Mouse (Mus musculus) NIH3T3 (cell line): ENCODE results near the gene Pde6h.
"Not testable (repeated sequence)": the region's sequence is repeated elsewhere in the genome, so short reads cannot be mapped to it uniquely, and the experiment has no call there.

ENCODE experiments used
- DNase-seq: peaks from one replicate; pipeline ENCODE4 v3.0.0-alpha.2; 2012; ENCODE audit warnings: low read depth

Gene Pde6h

GRCm38 (mm10) chr6:136923532-136923931 lies at the start of gene Pde6h:
TSS of gene Pde6h (plus strand) at chr6:136923832.
- no peak for DNase-seq

- peak; percentile 61 for DNase-seq
Observed at GRCm38 (mm10) chr6:136874599-136874998, 49.0 kb upstream of the Pde6h start.

- DNase-seq = peak; percentile 91
Observed at GRCm38 (mm10) chr6:136875670-136876069, 48.0 kb upstream of the Pde6h start, which contains the start of gene Mgp. TSS of gene Mgp (minus strand) at chr6:136875823.

GRCm38 (mm10) chr6:136881678-136882077 lies 42.0 kb upstream of the Pde6h start:
- no peak for DNase-seq

GRCm38 (mm10) chr6:136883431-136883915 lies 40.2 kb upstream of the Pde6h start:
- no peak for DNase-seq

GRCm38 (mm10) chr6:136883961-136884360 lies 39.7 kb upstream of the Pde6h start:
- DNase-seq = no peak

- DNase-seq = not testable (repeated sequence)
Observed at GRCm38 (mm10) chr6:136884766-136885165, 38.9 kb upstream of the Pde6h start.

GRCm38 (mm10) chr6:136887854-136888253 lies 35.8 kb upstream of the Pde6h start:
- DNase-seq = peak; percentile 45

- DNase-seq = no peak
Observed at GRCm38 (mm10) chr6:136889067-136889466, 34.6 kb upstream of the Pde6h start.

GRCm38 (mm10) chr6:136889554-136889953 lies 34.1 kb upstream of the Pde6h start:
- DNase-seq = no peak

GRCm38 (mm10) chr6:136892002-136892401 lies 31.6 kb upstream of the Pde6h start:
- DNase-seq = no peak

GRCm38 (mm10) chr6:136894532-136895339 lies 28.9 kb upstream of the Pde6h start:
- DNase-seq = no peak

GRCm38 (mm10) chr6:136897789-136898188 lies 25.8 kb upstream of the Pde6h start:
- DNase-seq = peak; percentile 76

- DNase-seq = no peak
Observed at GRCm38 (mm10) chr6:136898222-136898621, 25.4 kb upstream of the Pde6h start.

- DNase-seq = no peak
Observed at GRCm38 (mm10) chr6:136898954-136899353, 24.7 kb upstream of the Pde6h start.

GRCm38 (mm10) chr6:136900369-136901009 lies 23.1 kb upstream of the Pde6h start:
- peak; percentile 80 for DNase-seq

- peak; percentile 54 for DNase-seq
Observed at GRCm38 (mm10) chr6:136901010-136901409, 22.6 kb upstream of the Pde6h start.

GRCm38 (mm10) chr6:136902527-136902926 lies 21.1 kb upstream of the Pde6h start:
- no peak for DNase-seq

- peak; percentile 36 for DNase-seq
Observed at GRCm38 (mm10) chr6:136903885-136904470, 19.7 kb upstream of the Pde6h start.

- DNase-seq = no peak
Observed at GRCm38 (mm10) chr6:136906283-136906936, 17.2 kb upstream of the Pde6h start.

- DNase-seq = no peak
Observed at GRCm38 (mm10) chr6:136906937-136907293, 16.7 kb upstream of the Pde6h start.

- peak; percentile 54 for DNase-seq
Observed at GRCm38 (mm10) chr6:136910247-136910890, 13.3 kb upstream of the Pde6h start.
